Mouse (Mus musculus) E14TG2a.4 (cell line): ENCODE results near the gene Cdc25a.

Source experiments
- CTCF ChIP-seq: conservative IDR thresholded peaks from 2 replicates; pipeline ENCODE4 v1.5.1; 2014; ENCODE audit warnings: low read length
- NANOG ChIP-seq: IDR thresholded peaks from 2 replicates; pipeline ENCODE4 v1.6.1; 2014; ENCODE audit warnings: borderline replicate concordance, low read length, mixed read lengths
- POU5F1 ChIP-seq: IDR thresholded peaks from 2 replicates; pipeline ENCODE4 v1.6.1; 2014; ENCODE audit warnings: low read length, borderline replicate concordance

GRCm38 (mm10) chr9:109894413-109895090, 19.2 kb downstream of the Cdc25a start:
- TF ChIP-seq CTCF (peak; percentile 59), POU5F1 (no peak), NANOG (no peak)
